Mouse (Mus musculus): ENCODE measurements around the gene Tprkb. TPM values are rescaled to one million over a fixed set of nuclear protein-coding genes. Genes with fewer than 3 reads are reported as not detected.

The Tprkb gene
- 13.9 to 18.7 TPM (median 16.2 TPM) in 4 replicates for total RNA-seq (2023)

DNA sequence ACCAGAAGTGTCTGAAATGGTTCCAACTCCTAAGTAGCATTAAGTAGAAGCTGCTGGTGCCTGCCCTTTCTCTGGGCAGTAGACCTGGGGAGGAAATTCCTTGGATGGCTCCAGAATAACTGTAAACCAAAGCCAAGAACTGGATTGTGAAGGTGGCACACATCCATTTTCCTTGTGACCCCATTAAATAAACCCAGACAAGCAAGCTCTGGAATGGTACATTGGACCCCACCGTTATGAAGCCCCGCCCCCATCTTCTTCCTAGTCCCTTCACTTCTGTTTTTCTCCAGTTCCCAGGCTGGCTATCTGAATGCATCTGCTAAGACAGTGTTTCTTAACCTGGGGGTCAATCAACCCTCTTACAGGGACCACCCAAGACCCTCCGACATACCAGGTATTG is at the start of gene Tprkb:
Tprkb (plus strand) TSS at position 279 of the 400 bp plus-strand sequence.

DNA sequence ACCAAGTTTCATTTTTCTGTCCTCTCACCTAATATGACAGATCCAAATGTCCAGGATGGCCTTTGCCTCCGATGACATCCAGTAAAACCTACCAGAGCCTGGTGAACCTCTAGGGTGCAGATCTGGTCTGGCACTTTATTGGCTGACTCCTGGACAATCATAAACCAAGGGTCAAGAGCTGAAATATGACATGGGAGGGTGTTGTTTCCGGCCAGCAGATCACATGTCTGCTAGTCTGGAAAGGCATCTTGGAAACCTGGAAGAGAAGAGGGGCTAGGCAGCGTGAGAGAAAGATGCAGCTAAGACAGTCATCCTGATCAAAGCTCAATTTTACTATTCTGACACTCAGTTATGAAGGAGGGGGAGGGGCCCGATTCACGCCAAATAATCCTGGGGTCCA is 42.7 kb upstream of the Tprkb start, which contains the start of gene Nat8f2:
Nat8f2 (minus strand) TSS at position 153 of the 400 bp plus-strand sequence.

DNA sequence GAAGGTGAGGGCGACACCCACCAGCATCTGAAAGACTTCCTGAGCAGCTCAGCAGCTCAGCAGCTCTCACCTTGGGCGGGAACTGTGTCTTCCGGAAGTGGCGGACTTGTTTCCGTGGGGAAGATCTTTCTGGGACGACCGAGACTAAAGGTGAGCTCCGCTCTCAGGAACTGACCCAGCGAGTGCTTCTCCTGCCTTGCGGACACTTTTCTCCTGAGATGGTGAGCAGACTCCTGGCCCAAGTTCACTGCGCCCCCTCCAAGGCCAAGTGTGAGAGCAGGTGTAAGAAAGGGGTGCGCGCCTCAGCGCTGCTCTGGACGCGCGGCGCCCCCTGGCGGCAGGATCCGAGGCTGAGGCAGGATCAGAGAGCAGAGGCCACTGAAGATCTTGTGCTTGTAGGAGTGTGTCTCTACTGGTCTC is 7.0 kb upstream of the Tprkb start, which contains the start of gene Nat8f4:
Nat8f4 (minus strand) TSS at position 243 of the 420 bp plus-strand sequence.

DNA sequence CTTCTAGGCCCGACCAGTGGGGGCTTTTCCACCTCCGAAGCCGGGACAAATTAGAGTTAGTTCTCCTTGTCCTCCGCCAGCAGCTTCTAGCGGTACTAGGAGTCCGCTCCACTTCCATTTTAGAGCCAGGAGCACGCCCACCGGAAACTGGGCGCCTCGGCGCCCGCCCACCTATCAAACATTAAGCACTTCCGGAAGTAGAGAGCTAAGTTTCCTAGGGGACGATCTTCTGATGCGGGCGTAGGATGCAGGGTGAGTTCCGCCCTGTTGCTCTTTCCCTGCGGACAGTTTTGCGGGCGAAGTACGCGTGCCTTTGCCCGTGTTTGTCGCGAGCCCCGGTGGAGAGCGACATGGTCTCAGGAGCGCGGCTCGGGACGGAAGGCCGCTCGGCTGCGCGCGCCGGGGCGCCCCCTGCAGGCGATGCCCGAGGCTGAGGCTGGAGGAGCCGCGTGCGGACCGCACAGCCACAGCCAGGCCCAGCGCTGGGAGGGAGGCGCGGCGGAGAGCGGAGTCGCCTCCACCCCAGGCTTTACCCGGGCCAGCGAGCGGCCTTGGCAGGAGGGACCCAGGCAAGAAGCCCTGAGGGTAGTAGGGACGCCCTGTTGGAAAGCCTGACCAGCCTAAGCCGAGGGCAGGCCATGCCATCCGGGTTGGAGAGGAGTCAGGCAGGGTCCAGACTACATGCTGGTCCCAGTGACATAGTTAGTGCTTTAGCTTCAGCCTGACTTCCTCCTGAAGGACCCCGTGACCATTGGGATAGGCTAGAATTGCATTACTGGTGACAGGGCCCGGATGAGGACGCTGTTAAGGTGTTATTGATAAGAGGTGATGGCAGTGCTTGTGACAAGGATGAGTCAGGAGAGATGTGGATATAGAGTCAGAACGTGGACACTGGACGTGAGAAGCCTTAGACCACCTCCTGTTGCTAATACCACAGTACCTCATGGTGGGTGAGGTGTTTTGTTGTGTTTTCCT is 4.2 kb downstream of the Tprkb start, which contains the start of gene Nat8f1:
Nat8f1 (minus strand) TSS at position 149 of the 975 bp plus-strand sequence.

DNA sequence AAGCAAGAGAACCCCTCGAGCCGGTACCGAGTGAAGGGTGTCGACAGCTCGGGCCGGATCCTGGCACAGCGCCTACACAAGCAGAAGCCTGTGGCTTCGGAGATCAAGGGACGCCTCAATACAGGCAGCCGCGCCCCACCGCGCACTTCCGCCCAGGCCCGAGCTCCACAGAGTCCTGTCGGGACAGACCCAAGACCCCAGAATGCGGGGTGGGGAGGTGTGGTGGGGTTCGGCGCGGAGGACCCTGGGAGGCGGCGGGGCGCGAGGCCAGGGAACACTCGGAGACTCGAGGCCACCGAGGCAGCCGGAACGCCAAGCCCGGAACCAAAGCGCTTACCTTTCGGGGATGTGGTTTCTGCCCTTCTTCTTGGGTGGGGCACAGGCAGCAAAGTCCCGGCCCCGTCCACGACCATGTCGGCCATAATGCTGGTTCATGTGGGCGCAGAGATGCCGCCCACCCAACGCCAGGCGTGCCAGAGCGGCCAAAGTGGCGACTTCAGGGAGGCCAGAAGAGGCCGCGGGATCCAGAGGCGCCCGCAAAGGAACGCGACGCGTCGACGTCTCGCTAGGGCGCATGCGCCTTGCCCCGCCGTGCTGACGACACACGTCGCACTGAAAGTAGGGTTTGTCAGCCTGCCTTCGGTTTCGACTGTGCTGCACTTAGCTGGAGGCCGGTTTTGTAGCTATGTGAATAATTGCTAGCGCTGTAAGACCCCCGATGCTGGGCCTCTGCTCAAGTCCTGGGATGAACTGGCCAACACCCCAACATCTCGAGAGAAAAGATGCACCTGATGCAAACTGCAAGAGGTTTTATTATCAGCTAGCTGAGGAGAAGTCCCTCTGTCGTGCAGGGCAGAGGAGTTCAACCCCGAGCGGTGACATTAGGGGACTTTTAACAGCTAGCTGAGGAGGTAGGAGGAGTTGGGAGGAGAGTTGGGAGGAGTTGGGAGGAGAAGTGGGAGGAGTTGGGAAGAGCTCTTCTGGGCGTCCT is 49.7 kb downstream of the Tprkb start, which contains the start of gene Dusp11:
Dusp11 (minus strand) TSS at position 567 of the 991 bp plus-strand sequence.

Other genes starting within 250 kb of the Tprkb start
- not detected in 4 replicates for gene Nat8f7, start 198.7 kb upstream of the Tprkb start, total RNA-seq (2023)
- not detected in 4 replicates for gene Nat8f3, start 146.1 kb upstream of the Tprkb start, total RNA-seq (2023)
- gene Nat8f6, start 90.9 kb upstream of the Tprkb start, total RNA-seq (2023), result not detected in 4 replicates
- gene Nat8f5, start 90.9 kb upstream of the Tprkb start, total RNA-seq (2023), result not detected in 4 replicates
- gene Nat8, start 79.8 kb upstream of the Tprkb start, total RNA-seq (2023), result not detected in 4 replicates
- 0.24 to 0.34 TPM (median 0.30 TPM) in 3 of 4 replicates, not detected in the other for gene Nat8f2, start 42.7 kb upstream of the Tprkb start, total RNA-seq (2023)
- gene Nat8f4, start 7.0 kb upstream of the Tprkb start, total RNA-seq (2023), result 2.0 to 2.8 TPM (median 2.2 TPM) in 4 replicates
- 1.9 to 8.2 TPM (median 3.6 TPM) in 4 replicates for gene Nat8f1, start 3.8 kb downstream of the Tprkb start, total RNA-seq (2023)
- gene Dusp11, start 49.8 kb downstream of the Tprkb start, total RNA-seq (2023), result 202 to 230 TPM (median 213 TPM) in 4 replicates
- gene Figla, start 104.3 kb downstream of the Tprkb start, total RNA-seq (2023), result not detected in 4 replicates
- gene Add2, start 116.8 kb downstream of the Tprkb start, total RNA-seq (2023), result not detected in 4 replicates

Data from B cell, adult 62 days (primary cell).